17 mouse cellular contexts compared by ENCODE assay signal in genomic region chr9:35493033-35493732, GRCm38 (mm10). TPM values are rescaled to one million over a fixed set of nuclear protein-coding genes. Genes with fewer than 3 reads are reported as not detected.
A peak's percentile ranks its signal among the peaks of the same experiment; 100 is the strongest.
DNase-seq lines count a peak whose midpoint lies in the region; ATAC-seq and TF ChIP-seq lines count a peak whose summit lies in the region.
"Had no signal": no experiment of that assay in that cellular context is flagged by ENCODE, and none has a peak within 500 bp of the region (broad histone marks: within the 10 kb centered on the region; RNA-seq: fewer than 3 reads in every experiment).

No protein-coding gene starts in this region.

- H3K4me3 ChIP-seq in forebrain, embryonic 11.5 days (ENCODE audit: low read depth, low read length), result no peak overlapping the region
- no peak overlapping the region for H3K4me3 ChIP-seq in forebrain, embryonic 10.5 days
- no peak overlapping the region for H3K4me3 ChIP-seq in limb, embryonic 12.5 days (replicated peaks)
- H3K4me3 ChIP-seq: embryonic facial prominence, embryonic 15.5 days; hindbrain, embryonic 10.5 days; midbrain, embryonic 15.5 days had no signal

- no peaks in the 10 kb centered on the region for H3K27me3 ChIP-seq in forebrain, embryonic 11.5 days (ENCODE audit: control insufficient read depth, insufficient read depth, low read length)
- H3K27me3 ChIP-seq in forebrain, embryonic 10.5 days (ENCODE audit: poor library complexity, severe bottlenecking), result no peaks in the 10 kb centered on the region
- H3K27me3 ChIP-seq in limb, embryonic 12.5 days, result no peaks in the 10 kb centered on the region
- H3K27me3 ChIP-seq: embryonic facial prominence, embryonic 15.5 days; midbrain, embryonic 15.5 days had no signal

- H3K4me2 ChIP-seq in forebrain, embryonic 11.5 days (ENCODE audit: low read depth, low read length, severe bottlenecking), result no peak overlapping the region
- no peak overlapping the region for H3K4me2 ChIP-seq in limb, embryonic 12.5 days
- H3K4me2 ChIP-seq: embryonic facial prominence, embryonic 15.5 days; midbrain, embryonic 15.5 days had no signal

- H3K9me3 ChIP-seq in forebrain, embryonic 11.5 days (ENCODE audit: control insufficient read depth, low read length), result no peaks in the 10 kb centered on the region
- H3K9me3 ChIP-seq in forebrain, embryonic 10.5 days, result no peaks in the 10 kb centered on the region
- no peaks in the 10 kb centered on the region for H3K9me3 ChIP-seq in limb, embryonic 12.5 days
- H3K9me3 ChIP-seq: embryonic facial prominence, embryonic 15.5 days; G1E; hindbrain, embryonic 10.5 days; midbrain, embryonic 15.5 days had no signal

- no peak for TF ChIP-seq POLR2A in brain, embryonic 14.5 days (IDR thresholded peaks at IDR 0.05; ENCODE audit: borderline replicate concordance, extremely low read depth, insufficient read depth, insufficient read length, poor library complexity, severe bottlenecking)

- ATAC-seq in forebrain, embryonic 11.5 days (replicated peaks; ENCODE audit: low FRiP score), result 0 out of 2 replicates have a peak, but pooled peaks have one; percentile 44
- peak; percentile 70; the same call in 1 of the 2 replicates for ATAC-seq in limb, embryonic 12.5 days (ENCODE audit: insufficient number of reproducible peaks, insufficient read depth, low FRiP score, low TSS enrichment, low read depth)
- ATAC-seq in erythroblast, adult 5-6 weeks (replicated peaks; ENCODE audit: low FRiP score, poor library complexity, severe bottlenecking), result no peak
- ATAC-seq: liver, postnatal 0 days; midbrain, embryonic 15.5 days had no signal

- no peak overlapping the region for H3K27ac ChIP-seq in forebrain, embryonic 11.5 days (ENCODE audit: low read depth, low read length)
- H3K27ac ChIP-seq in forebrain, embryonic 10.5 days, result no peak overlapping the region
- H3K27ac ChIP-seq in limb, embryonic 12.5 days, result peak overlapping the region; percentile 72; the same call in 1 of the 2 replicates
- H3K27ac ChIP-seq: embryonic facial prominence, embryonic 15.5 days; hindbrain, embryonic 10.5 days; midbrain, embryonic 15.5 days had no signal

- 46% methylated on average over 7 of the region's 7 CpGs for WGBS in forebrain, embryonic 11.5 days
- 52% methylated on average over 7 of the region's 7 CpGs for WGBS in forebrain, embryonic 10.5 days
- WGBS in limb, embryonic 12.5 days, result 62% methylated on average over 7 of the region's 7 CpGs

- DNase-seq in forebrain, embryonic 11.5 days (ENCODE audit: low spot score), result no peak
- DNase-seq in forebrain, embryonic 10.5 days (ENCODE audit: extremely low spot score, low spot score), result no peak
- peak; percentile 56 for DNase-seq in brain, embryonic 14.5 days (ENCODE audit: low read depth)
- peak; percentile 22 for DNase-seq in hindlimb bud, embryonic 11.5 days (ENCODE audit: extremely low spot score, low read depth, low spot score)
- no peak for DNase-seq in liver
- no peak for DNase-seq in heart, adult 18-20 months
- DNase-seq: liver, postnatal 0 days; thymus, postnatal 14 days had no signal

- TF ChIP-seq CTCF in brain, embryonic 14.5 days (IDR thresholded peaks at IDR 0.05; ENCODE audit: borderline replicate concordance, extremely low read depth, insufficient read depth, insufficient read length), result no peak

- no peaks in the 10 kb centered on the region; the same call in 1 of the 2 replicates for H3K36me3 ChIP-seq in forebrain, embryonic 11.5 days (ENCODE audit: control insufficient read depth, insufficient read depth, low read length)
- peaks cover 86% of the 10 kb centered on the region for H3K36me3 ChIP-seq in forebrain, embryonic 10.5 days (replicated peaks)
- H3K36me3 ChIP-seq in limb, embryonic 12.5 days, result peaks cover 83% of the 10 kb centered on the region
- H3K36me3 ChIP-seq: G1E had no signal

- no peak overlapping the region for H3K9ac ChIP-seq in forebrain, embryonic 11.5 days (ENCODE audit: low read length)
- no peak overlapping the region for H3K9ac ChIP-seq in limb, embryonic 12.5 days (replicated peaks)
- H3K9ac ChIP-seq: embryonic facial prominence, embryonic 15.5 days; liver, postnatal 0 days; midbrain, embryonic 15.5 days had no signal

- no peaks in the 10 kb centered on the region for H3K4me1 ChIP-seq in forebrain, embryonic 11.5 days (replicated peaks; ENCODE audit: control insufficient read depth, insufficient read depth, low read length)
- peaks cover 11% of the 10 kb centered on the region for H3K4me1 ChIP-seq in forebrain, embryonic 10.5 days
- H3K4me1 ChIP-seq in limb, embryonic 12.5 days (replicated peaks), result peaks cover 13% of the 10 kb centered on the region
- H3K4me1 ChIP-seq: midbrain, embryonic 15.5 days had no signal

RNA-seq across cellular contexts. Expression of gene Gm1113, which starts 24.9 kb away (rescaled TPM):
- not detected in 2 replicates for polyA plus RNA-seq in forebrain, embryonic 11.5 days (2014; fragmentation: Nextera tagmentation; extraction: Ambion mirVana)
- not detected in 2 replicates for polyA plus RNA-seq in forebrain, embryonic 10.5 days (2016; fragmentation: Nextera tagmentation; extraction: Ambion mirVana)
- polyA plus RNA-seq in brain, embryonic 14.5 days (2012; rRNA removed), result not detected in 2 replicates
- not detected in 2 replicates for polyA plus RNA-seq in limb, embryonic 12.5 days (2016; fragmentation: Nextera tagmentation; extraction: Ambion mirVana)
- total RNA-seq in heart, adult 18-20 months (2021), result not detected
- not detected in 2 replicates for total RNA-seq in erythroblast, adult 5-6 weeks (2015; ENCODE audit: low replicate concordance)
- total RNA-seq in erythroblast, adult 5-6 weeks (2017; ENCODE audit: low replicate concordance), result not detected in 2 replicates
- total RNA-seq: G1E; left cerebral cortex, adult 8-10 months; neutrophil, adult 5-6 weeks had no signal
- polyA plus RNA-seq: embryonic facial prominence, embryonic 15.5 days; G1E; gonadal fat pad, adult 2 months; hindbrain, embryonic 10.5 days; liver, postnatal 0 days; midbrain, embryonic 15.5 days had no signal

Comparison
In these comparisons a context has a peak if more than half of its experiments do, and no peak if none do; other contexts are left out.
1. DNase-seq: peak in brain, embryonic 14.5 days (single experiment) and hindlimb bud, embryonic 11.5 days (single experiment); none in forebrain, embryonic 11.5 days (single experiment), forebrain, embryonic 10.5 days (single experiment), liver (single experiment) and heart, adult 18-20 months (0 of 2).